ENCODE assay signal across 14 mouse cellular contexts in the genomic region with DNA sequence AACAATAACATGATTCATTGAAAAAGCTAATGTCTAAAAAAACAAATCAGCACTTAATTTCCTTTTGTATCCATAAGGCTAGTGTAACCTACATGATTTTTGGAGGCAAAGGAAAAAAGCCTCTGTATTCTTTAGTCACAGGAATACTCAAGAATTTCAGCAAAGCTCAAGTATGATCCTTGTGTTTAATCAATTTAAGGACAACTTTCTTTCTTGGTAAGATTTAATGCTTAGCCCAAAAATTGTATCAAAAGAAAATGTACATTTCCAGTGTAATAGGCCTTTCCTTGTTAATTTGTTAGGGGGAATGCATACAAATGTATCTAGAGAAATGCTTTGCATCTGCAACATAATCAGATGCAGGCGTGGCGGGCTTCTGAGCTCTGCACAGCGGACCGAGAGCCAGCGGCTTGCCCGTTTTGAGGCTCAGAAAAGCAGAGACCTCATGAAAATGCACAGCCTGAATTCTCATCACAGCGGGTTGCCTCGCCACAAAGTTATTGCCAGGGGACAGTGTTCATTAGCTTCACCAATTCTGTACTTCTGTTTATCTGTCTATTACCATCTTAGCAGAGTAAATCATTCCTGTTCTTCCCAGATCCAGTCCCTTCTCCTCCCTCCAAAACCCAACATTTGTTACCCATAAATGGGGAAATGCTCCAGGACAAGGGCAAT.
DNase-seq lines count a peak whose midpoint lies in the region; ATAC-seq and TF ChIP-seq lines count a peak whose summit lies in the region.
"Had no signal": no experiment of that assay in that cellular context is flagged by ENCODE, and none has a peak within 500 bp of the region (broad histone marks: within the 10 kb centered on the region; RNA-seq: fewer than 3 reads in every experiment).

No protein-coding gene starts in this region.

- TF ChIP-seq POLR2A in brain, embryonic 14.5 days (IDR thresholded peaks at IDR 0.05; ENCODE audit: borderline replicate concordance, extremely low read depth, insufficient read depth, insufficient read length, poor library complexity, severe bottlenecking) = no peak

- H3K4me3 ChIP-seq in embryonic facial prominence, embryonic 11.5 days (ENCODE audit: low read depth, low read length) = no peak overlapping the region
- H3K4me3 ChIP-seq in hindbrain, embryonic 13.5 days = no peak overlapping the region
- H3K4me3 ChIP-seq in midbrain, embryonic 14.5 days (replicated peaks; ENCODE audit: low read depth, low read length) = no peak overlapping the region
- H3K4me3 ChIP-seq in liver, embryonic 11.5 days (ENCODE audit: low read depth, low read length) = no peak overlapping the region
- H3K4me3 ChIP-seq: heart, adult 2 months had no signal

- no peak overlapping the region for H3K9ac ChIP-seq in embryonic facial prominence, embryonic 11.5 days (replicated peaks; ENCODE audit: low read length)
- H3K9ac ChIP-seq in hindbrain, embryonic 13.5 days = no peak overlapping the region
- H3K9ac ChIP-seq in midbrain, embryonic 14.5 days (replicated peaks; ENCODE audit: low read length) = no peak overlapping the region
- no peak overlapping the region for H3K9ac ChIP-seq in liver, embryonic 11.5 days (ENCODE audit: low read depth, low read length)

- TF ChIP-seq CTCF in brain, embryonic 14.5 days (IDR thresholded peaks at IDR 0.05; ENCODE audit: borderline replicate concordance, extremely low read depth, insufficient read depth, insufficient read length) = no peak

- 14% methylated on average over 8 of the region's 8 CpGs for WGBS in embryonic facial prominence, embryonic 11.5 days
- WGBS in hindbrain, embryonic 13.5 days = 4% methylated on average over 8 of the region's 8 CpGs
- WGBS in midbrain, embryonic 14.5 days = 2% methylated on average over 8 of the region's 8 CpGs
- 48% methylated on average over 8 of the region's 8 CpGs for WGBS in liver, embryonic 11.5 days

- H3K4me1 ChIP-seq in embryonic facial prominence, embryonic 11.5 days (ENCODE audit: control insufficient read depth, insufficient read depth, low read length) = no peaks in the 10 kb centered on the region
- H3K4me1 ChIP-seq in hindbrain, embryonic 13.5 days (replicated peaks) = peaks cover 45% of the 10 kb centered on the region
- peaks cover 35% of the 10 kb centered on the region for H3K4me1 ChIP-seq in midbrain, embryonic 14.5 days (ENCODE audit: control insufficient read depth, insufficient read depth, low read length)
- H3K4me1 ChIP-seq in liver, embryonic 11.5 days (replicated peaks; ENCODE audit: control insufficient read depth, insufficient read depth, low read length) = no peaks in the 10 kb centered on the region

- no peaks in the 10 kb centered on the region for H3K36me3 ChIP-seq in embryonic facial prominence, embryonic 11.5 days (replicated peaks; ENCODE audit: control insufficient read depth, insufficient read depth, low read depth, low read length)
- no peaks in the 10 kb centered on the region for H3K36me3 ChIP-seq in hindbrain, embryonic 13.5 days
- no peaks in the 10 kb centered on the region for H3K36me3 ChIP-seq in midbrain, embryonic 14.5 days (ENCODE audit: control insufficient read depth, insufficient read depth, low read length)
- H3K36me3 ChIP-seq in liver, embryonic 11.5 days (ENCODE audit: control insufficient read depth, insufficient read depth, low read length) = no peaks in the 10 kb centered on the region

- H3K4me2 ChIP-seq in embryonic facial prominence, embryonic 11.5 days (ENCODE audit: low read depth, low read length) = no peak overlapping the region
- H3K4me2 ChIP-seq in hindbrain, embryonic 13.5 days = peak overlapping the region; percentile 20; the same call in 1 of the 2 replicates
- H3K4me2 ChIP-seq in midbrain, embryonic 14.5 days (ENCODE audit: low read length) = 0 out of 2 replicates have a peak overlapping the region, but pooled peaks have one; percentile 12
- H3K4me2 ChIP-seq in liver, embryonic 11.5 days = no peak overlapping the region

- H3K27ac ChIP-seq in embryonic facial prominence, embryonic 11.5 days (replicated peaks; ENCODE audit: low read depth, low read length) = no peak overlapping the region
- H3K27ac ChIP-seq in hindbrain, embryonic 13.5 days = peak overlapping the region; percentile 86
- peak overlapping the region; percentile 82 for H3K27ac ChIP-seq in midbrain, embryonic 14.5 days (replicated peaks; ENCODE audit: low read depth, low read length)
- H3K27ac ChIP-seq in liver, embryonic 11.5 days (ENCODE audit: low read depth, low read length) = no peak overlapping the region
- H3K27ac ChIP-seq: heart, adult 2 months had no signal

- H3K27me3 ChIP-seq in embryonic facial prominence, embryonic 11.5 days (ENCODE audit: control insufficient read depth, insufficient read depth, low read length) = no peaks in the 10 kb centered on the region
- H3K27me3 ChIP-seq in hindbrain, embryonic 13.5 days = peaks cover 7% of the 10 kb centered on the region; the same call in 1 of the 2 replicates
- peaks cover 27% of the 10 kb centered on the region; the same call in 1 of the 2 replicates for H3K27me3 ChIP-seq in midbrain, embryonic 14.5 days (ENCODE audit: control insufficient read depth, insufficient read depth, low read length)
- no peaks in the 10 kb centered on the region for H3K27me3 ChIP-seq in liver, embryonic 11.5 days (replicated peaks; ENCODE audit: control insufficient read depth, insufficient read depth, low read length)

- H3K9me3 ChIP-seq in embryonic facial prominence, embryonic 11.5 days (replicated peaks; ENCODE audit: control insufficient read depth, low read length) = no peaks in the 10 kb centered on the region
- H3K9me3 ChIP-seq in hindbrain, embryonic 13.5 days = no peaks in the 10 kb centered on the region
- H3K9me3 ChIP-seq in midbrain, embryonic 14.5 days (ENCODE audit: control insufficient read depth, low read length) = no peaks in the 10 kb centered on the region
- H3K9me3 ChIP-seq in liver, embryonic 11.5 days (ENCODE audit: control insufficient read depth, low read length) = no peaks in the 10 kb centered on the region

- DNase-seq in brain, embryonic 14.5 days (ENCODE audit: low read depth) = peak; percentile 87
- DNase-seq in embryonic facial prominence, embryonic 11.5 days (ENCODE audit: low spot score) = peak; percentile 77
- DNase-seq in midbrain, embryonic 14.5 days = peak; percentile 83
- DNase-seq in thymus, postnatal 4 days = no peak
- no peak for DNase-seq in right cerebral cortex, postnatal 10 days (ENCODE audit: low spot score in 2 of 2)
- no peak for DNase-seq in liver, embryonic 11.5 days (ENCODE audit: low spot score)
- DNase-seq in thymus, postnatal 36 days = no peak
- DNase-seq: cerebellum, adult 9-10 months; heart, adult 2 months; heart, postnatal 4 days; kidney, postnatal 25 days; lung, postnatal 10 days; right cerebral cortex, adult 18-20 months had no signal

- ATAC-seq in embryonic facial prominence, embryonic 11.5 days (replicated peaks; ENCODE audit: insufficient number of reproducible peaks, low FRiP score, low TSS enrichment, low read depth) = no peak
- peak; percentile 30; the same call in 1 of the 2 replicates for ATAC-seq in hindbrain, embryonic 13.5 days (ENCODE audit: low FRiP score)
- ATAC-seq in midbrain, embryonic 14.5 days (ENCODE audit: low FRiP score, low TSS enrichment) = 0 out of 2 replicates have a peak, but pooled peaks have one; percentile 14
- ATAC-seq in liver, embryonic 11.5 days (replicated peaks; ENCODE audit: low FRiP score) = no peak

Comparison
In these comparisons a context has a peak if more than half of its experiments do, and no peak if none do; other contexts are left out.
1. DNase-seq: peak in brain, embryonic 14.5 days (single experiment), embryonic facial prominence, embryonic 11.5 days (single experiment) and midbrain, embryonic 14.5 days (single experiment); none in thymus, postnatal 4 days (single experiment), right cerebral cortex, postnatal 10 days (0 of 2), liver, embryonic 11.5 days (single experiment) and thymus, postnatal 36 days (0 of 2).
2. ATAC-seq: peak in hindbrain, embryonic 13.5 days (single experiment) and midbrain, embryonic 14.5 days (single experiment); none in embryonic facial prominence, embryonic 11.5 days (single experiment) and liver, embryonic 11.5 days (single experiment).
3. H3K27ac ChIP-seq: peak in hindbrain, embryonic 13.5 days (single experiment) and midbrain, embryonic 14.5 days (single experiment); none in embryonic facial prominence, embryonic 11.5 days (single experiment) and liver, embryonic 11.5 days (single experiment).
4. H3K4me2 ChIP-seq: peak in hindbrain, embryonic 13.5 days (single experiment) and midbrain, embryonic 14.5 days (single experiment); none in embryonic facial prominence, embryonic 11.5 days (single experiment) and liver, embryonic 11.5 days (single experiment).